Mouse (Mus musculus): ENCODE measurements around the gene Zswim9. TPM values are rescaled to one million over a fixed set of nuclear protein-coding genes. Genes with fewer than 3 reads are reported as not detected.

Zswim9 gene
- total RNA-seq, 2 experiments from 2014 or later = 6.1 to 10.3 TPM

DNA sequence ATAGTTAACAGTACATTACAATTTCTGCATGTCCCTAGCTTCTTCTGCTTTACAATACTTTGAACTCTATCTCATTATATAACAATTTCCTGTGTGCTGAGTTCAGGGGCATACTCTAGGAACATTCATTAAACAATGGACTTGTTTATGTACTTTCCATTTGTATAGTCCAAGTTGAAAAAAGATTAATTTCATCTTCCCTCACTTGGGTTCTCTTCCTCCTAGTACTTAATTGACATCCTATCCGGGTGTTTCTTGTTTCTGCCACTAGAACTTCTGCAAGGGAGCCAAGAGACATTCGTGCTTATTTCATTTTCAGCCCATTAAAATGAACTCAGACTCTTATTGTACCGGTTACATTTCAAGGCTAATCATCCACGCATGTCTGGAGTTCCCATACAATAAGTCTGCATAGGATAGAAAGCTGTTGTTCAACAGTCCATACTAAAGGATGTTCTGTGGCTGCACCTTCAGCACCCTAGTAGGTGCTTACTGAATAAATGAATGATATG, 9.7 kb downstream of the Zswim9 start:
- DNase-seq = no peak

DNA sequence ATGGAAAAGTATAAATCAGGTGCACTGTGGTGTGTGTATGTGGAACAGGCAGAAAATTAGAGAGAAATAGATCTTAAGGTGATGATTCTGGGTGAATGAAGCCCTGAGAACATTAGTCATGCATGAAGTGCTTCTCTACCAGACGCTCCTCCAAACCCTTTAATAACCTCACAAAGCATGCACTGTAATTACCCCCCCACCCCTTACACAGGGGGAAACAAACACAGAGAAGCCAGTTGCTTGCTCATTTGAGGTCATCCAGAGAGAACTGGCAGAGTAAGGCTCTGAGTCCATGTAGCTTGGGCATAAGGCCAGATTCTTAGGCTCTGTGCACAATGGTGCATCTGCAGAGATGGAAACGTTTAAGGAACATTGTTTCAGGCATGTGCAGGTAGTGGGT, 14.1 kb downstream of the Zswim9 start:
- DNase-seq = no peak

DNA sequence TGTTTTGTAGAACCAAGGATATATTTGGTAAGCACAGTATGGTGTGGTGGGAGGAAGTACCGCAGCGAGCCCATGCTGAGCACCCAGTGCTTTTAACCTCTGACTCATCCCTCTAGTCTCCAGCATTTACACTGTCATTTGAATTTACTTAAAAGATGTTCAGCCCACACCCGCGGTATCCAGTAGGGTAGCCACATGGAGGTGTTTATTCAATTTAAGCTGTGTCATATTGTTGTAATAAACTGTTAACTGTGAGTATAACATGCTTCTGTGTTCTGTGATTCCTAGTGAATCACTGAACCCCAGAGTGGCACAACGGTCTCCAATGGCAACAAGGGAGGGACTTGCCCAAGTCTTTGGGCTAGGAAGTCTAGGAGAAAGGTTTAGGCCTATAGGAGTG, 14.7 kb downstream of the Zswim9 start:
- no peak for DNase-seq

DNA sequence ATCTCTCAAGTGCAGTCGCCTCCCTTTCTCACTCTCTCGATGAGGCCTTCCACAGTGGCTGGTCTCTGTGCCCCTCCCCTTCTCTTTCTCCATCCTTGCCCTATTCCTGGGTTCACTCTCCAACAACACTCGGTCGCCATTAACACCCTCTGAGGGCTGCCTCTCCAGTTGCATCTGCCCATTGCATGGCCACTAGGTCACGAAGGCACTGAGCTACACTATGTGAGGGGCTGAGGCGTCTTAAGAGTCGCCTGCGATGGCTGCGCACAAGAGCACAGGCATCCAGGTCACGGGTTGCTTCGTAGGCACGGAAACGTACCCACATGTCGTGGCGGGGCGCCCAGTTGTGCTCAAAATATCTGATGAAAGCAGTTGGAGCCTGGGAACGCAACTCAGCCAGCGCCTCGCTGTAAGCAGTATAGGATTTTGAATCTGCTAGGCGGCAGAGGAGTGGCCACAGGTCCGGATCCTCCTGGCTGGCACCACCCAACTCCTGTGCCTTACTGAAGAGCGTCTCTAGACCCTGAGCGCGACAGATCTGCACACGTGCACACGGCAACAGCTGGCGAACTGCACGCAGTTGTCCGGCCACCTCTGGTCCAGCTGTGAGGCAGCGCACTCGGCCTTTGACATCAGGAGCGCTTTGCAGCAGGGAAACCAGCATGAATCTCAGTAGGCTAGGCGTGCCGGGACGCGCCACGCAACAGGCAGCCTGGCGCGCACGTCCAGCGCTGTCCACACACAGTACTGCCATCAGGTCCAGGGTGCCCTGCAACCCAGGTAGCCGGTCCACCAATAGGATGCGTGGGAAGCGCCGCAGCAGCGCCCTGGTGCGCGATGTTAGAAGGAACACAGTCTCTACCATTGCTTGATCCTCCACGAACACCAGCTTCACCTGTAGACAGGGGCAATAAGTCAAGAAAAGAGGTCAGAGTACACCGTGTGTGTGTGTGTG, 17.5 kb downstream of the Zswim9 start:
- no peak for DNase-seq

DNA sequence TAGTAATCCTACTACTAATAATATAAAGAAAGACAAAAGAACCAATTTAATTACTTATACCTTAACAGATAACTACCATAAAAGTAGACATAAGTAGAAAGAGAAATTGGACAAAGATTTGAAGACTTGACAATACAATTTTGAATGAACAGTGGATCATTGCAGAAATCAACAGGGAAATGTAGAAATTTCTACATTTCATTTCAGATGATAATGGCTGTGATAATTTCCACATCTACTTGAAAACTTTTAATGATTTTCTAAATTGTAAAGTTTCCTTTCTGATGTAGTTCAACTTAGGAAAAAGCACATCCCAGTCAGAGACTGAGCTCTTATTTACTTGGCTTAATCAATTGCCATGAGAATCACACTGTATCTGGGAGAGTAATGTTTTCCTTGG, 65.8 kb downstream of the Zswim9 start, which contains the start of gene Vmn1r89:
TSS of gene Vmn1r89 (plus strand) at position 301 of the 400 bp plus-strand sequence.
- no peak for DNase-seq

Other genes starting within 250 kb of the Zswim9 start
- gene Chmp2a, start 243.9 kb downstream of the Zswim9 start, total RNA-seq (2021) = 100 to 1,000 TPM; 165 to 169 TPM
- 100 to 1,000 TPM; 175 to 186 TPM for gene Ube2m, start 240.4 kb downstream of the Zswim9 start, total RNA-seq (2021)
- gene Mzf1, start 224.0 kb downstream of the Zswim9 start, total RNA-seq (2021) = 1 to 10 TPM; 2.1 to 4.9 TPM
- not detected for gene Vmn1r85, start 183.5 kb downstream of the Zswim9 start, total RNA-seq (2021)
- not detected for gene Vmn1r86, start 158.8 kb downstream of the Zswim9 start, total RNA-seq (2021)
- not detected for gene Vmn1r87, start 138.6 kb downstream of the Zswim9 start, total RNA-seq (2021)
- under 1 TPM; 0.09 TPM for gene Vmn1r88, start 119.2 kb downstream of the Zswim9 start, total RNA-seq (2021)
- not detected for gene Vmn1r89, start 65.7 kb downstream of the Zswim9 start, total RNA-seq (2021)
- gene Lig1, start 1.4 kb downstream of the Zswim9 start, total RNA-seq (2021) = 10 to 100 TPM; 26.0 to 34.7 TPM
- under 1 TPM; 0.21 to 0.58 TPM for gene Pla2g4c, start 45.9 kb upstream of the Zswim9 start, total RNA-seq (2021)
- not detected for gene Cabp5, start 119.4 kb upstream of the Zswim9 start, total RNA-seq (2021)
- gene Bsph1, start 172.1 kb upstream of the Zswim9 start, total RNA-seq (2021) = not detected